9 mouse cellular contexts compared by ENCODE assay signal in genomic region chr2:181764600-181764999, GRCm38 (mm10). TPM values are rescaled to one million over a fixed set of nuclear protein-coding genes. Genes with fewer than 3 reads are reported as not detected.
A peak's percentile ranks its signal among the peaks of the same experiment; 100 is the strongest.
DNase-seq lines count a peak whose midpoint lies in the region; ATAC-seq lines count a peak whose summit lies in the region.
"Had no signal": no experiment of that assay in that cellular context is flagged by ENCODE, and none has a peak within 500 bp of the region (broad histone marks: within the 10 kb centered on the region; RNA-seq: fewer than 3 reads in every experiment).

No protein-coding gene starts in this region.

- WGBS in forebrain, embryonic 11.5 days = 0% methylated on average over 10 of the region's 10 CpGs
- 2% methylated on average over 10 of the region's 10 CpGs for WGBS in neural tube, embryonic 13.5 days

- H3K4me1 ChIP-seq in forebrain, embryonic 11.5 days (replicated peaks; ENCODE audit: control insufficient read depth, insufficient read depth, low read length) = peaks cover 16% of the 10 kb centered on the region
- peaks cover 64% of the 10 kb centered on the region for H3K4me1 ChIP-seq in neural tube, embryonic 13.5 days (replicated peaks)

- no peak for ATAC-seq in cerebellum, adult (ENCODE audit: insufficient number of reproducible peaks, low FRiP score, low TSS enrichment)
- peak; percentile 59 for ATAC-seq in forebrain, embryonic 11.5 days (replicated peaks; ENCODE audit: low FRiP score)
- peak; percentile 41 for ATAC-seq in neural tube, embryonic 13.5 days (ENCODE audit: low read depth)

- H3K27me3 ChIP-seq in forebrain, embryonic 11.5 days (ENCODE audit: control insufficient read depth, insufficient read depth, low read length) = no peaks in the 10 kb centered on the region
- H3K27me3 ChIP-seq in neural tube, embryonic 13.5 days = no peaks in the 10 kb centered on the region

- H3K27ac ChIP-seq in forebrain, embryonic 11.5 days (ENCODE audit: low read depth, low read length) = peak overlapping the region; percentile 93
- peak overlapping the region; percentile 96 for H3K27ac ChIP-seq in neural tube, embryonic 13.5 days (replicated peaks)

- peak overlapping the region; percentile 65 for H3K9ac ChIP-seq in forebrain, embryonic 11.5 days (ENCODE audit: low read length)
- H3K9ac ChIP-seq in neural tube, embryonic 13.5 days = peak overlapping the region; percentile 63

- DNase-seq in cerebellum, adult 11-12 months = peak; percentile 54
- DNase-seq in right cerebral cortex, adult 18-20 months = peak; percentile 5
- DNase-seq in right cerebral cortex, postnatal 36 days (ENCODE audit: low spot score in 2 of 2) = no peak
- peak; percentile 91 for DNase-seq in forebrain, embryonic 11.5 days (ENCODE audit: low spot score)
- DNase-seq in kidney, postnatal 25 days = peak; percentile 54 to 68
- no peak for DNase-seq in natural killer cell, adult 2 months (ENCODE audit: low spot score in 2 of 2)

- no peaks in the 10 kb centered on the region for H3K36me3 ChIP-seq in forebrain, embryonic 11.5 days (ENCODE audit: control insufficient read depth, insufficient read depth, low read length)
- no peaks in the 10 kb centered on the region for H3K36me3 ChIP-seq in neural tube, embryonic 13.5 days

- no peaks in the 10 kb centered on the region for H3K9me3 ChIP-seq in forebrain, embryonic 11.5 days (ENCODE audit: control insufficient read depth, low read length)
- no peaks in the 10 kb centered on the region for H3K9me3 ChIP-seq in neural tube, embryonic 13.5 days

- H3K4me2 ChIP-seq in forebrain, embryonic 11.5 days (ENCODE audit: low read depth, low read length, severe bottlenecking) = peak overlapping the region; percentile 59
- H3K4me2 ChIP-seq in neural tube, embryonic 13.5 days = peak overlapping the region; percentile 87

- peak overlapping the region; percentile 35 for H3K4me3 ChIP-seq in forebrain, embryonic 11.5 days (ENCODE audit: low read depth, low read length)
- peak overlapping the region; percentile 36 for H3K4me3 ChIP-seq in neural tube, embryonic 13.5 days
- H3K4me3 ChIP-seq: erythroblast, embryonic 14.5 days had no signal

RNA-seq across cellular contexts. Expression of gene Myt1, which starts 1.5 kb away (rescaled TPM):
- polyA plus RNA-seq in forebrain, embryonic 11.5 days (2014; fragmentation: Nextera tagmentation; extraction: Ambion mirVana) = 26.6 and 27.3 TPM in 2 replicates
- polyA plus RNA-seq in neural tube, embryonic 13.5 days (2015; fragmentation: Nextera tagmentation; extraction: Ambion mirVana) = 44.9 and 52.5 TPM in 2 replicates
- polyA plus RNA-seq: erythroblast, embryonic 14.5 days had no signal

RNA-seq across cellular contexts. Expression of gene Oprl1, which starts 49.8 kb away (rescaled TPM):
- polyA plus RNA-seq in forebrain, embryonic 11.5 days (2014; fragmentation: Nextera tagmentation; extraction: Ambion mirVana) = 12.8 and 15.8 TPM in 2 replicates
- 63.8 and 64.0 TPM in 2 replicates for polyA plus RNA-seq in neural tube, embryonic 13.5 days (2015; fragmentation: Nextera tagmentation; extraction: Ambion mirVana)
- polyA plus RNA-seq: erythroblast, embryonic 14.5 days had no signal

Comparison
In these comparisons a context has a peak if more than half of its experiments do, and no peak if none do; other contexts are left out.
1. DNase-seq: peak in cerebellum, adult 11-12 months (single experiment), right cerebral cortex, adult 18-20 months (single experiment), forebrain, embryonic 11.5 days (single experiment) and kidney, postnatal 25 days (2 of 2); none in right cerebral cortex, postnatal 36 days (0 of 2) and natural killer cell, adult 2 months (0 of 2).